Mouse (Mus musculus): Measurements from ENCODE around the gene Pdrg1.

- TF ChIP-seq CTCF (IDR thresholded peaks at IDR 0.05; ENCODE audit: low read depth) (no peak), EP300 (IDR thresholded peaks at IDR 0.05; ENCODE audit: low read depth) (no peak)
Measured at GRCm38 (mm10) chr2:153063394-153063793, 48.2 kb upstream of the Pdrg1 start.
